Mouse (Mus musculus): ENCODE data around the gene Ctcf. TPM values are rescaled to one million over a fixed set of nuclear protein-coding genes. Genes with fewer than 3 reads are reported as not detected.

Gene Ctcf
- polyA plus RNA-seq, 1 experiment from 2014 or later: 81.3 TPM

GRCm38 (mm10) chr8:105708675-105709074 is 72.3 kb downstream of the Ctcf start:
- Histone ChIP-seq H3K27ac (ENCODE audit: low read depth, low read length) (no peak overlapping the region), H3K9ac (replicated peaks; ENCODE audit: low read depth, low read length) (no peak overlapping the region), H3K4me2 (ENCODE audit: low read depth, low read length) (no peak overlapping the region), H3K4me3 (ENCODE audit: low read depth, low read length) (no peak overlapping the region), H3K9me3 (ENCODE audit: control insufficient read depth, low read length) (no peaks in the 10 kb centered on the region), H3K4me1 (ENCODE audit: control insufficient read depth, insufficient read depth, low read length) (peaks cover 11% of the 10 kb centered on the region; the same call in 1 of the 2 replicates), H3K36me3 (ENCODE audit: control insufficient read depth, insufficient read depth, low read length) (no peaks in the 10 kb centered on the region), H3K27me3 (ENCODE audit: control insufficient read depth, insufficient read depth, low read length) (no peaks in the 10 kb centered on the region)
- 89% methylated on average over 8 of the region's 8 CpGs for WGBS
- no peak for ATAC-seq (ENCODE audit: low read depth)

GRCm38 (mm10) chr8:105709317-105709716 is 72.9 kb downstream of the Ctcf start:
- Histone ChIP-seq H3K4me1 (ENCODE audit: control insufficient read depth, insufficient read depth, low read length) (peaks cover 11% of the 10 kb centered on the region; the same call in 1 of the 2 replicates), H3K9ac (replicated peaks; ENCODE audit: low read depth, low read length) (no peak overlapping the region), H3K4me3 (ENCODE audit: low read depth, low read length) (no peak overlapping the region), H3K27ac (ENCODE audit: low read depth, low read length) (no peak overlapping the region), H3K4me2 (ENCODE audit: low read depth, low read length) (no peak overlapping the region), H3K36me3 (ENCODE audit: control insufficient read depth, insufficient read depth, low read length) (no peaks in the 10 kb centered on the region), H3K9me3 (ENCODE audit: control insufficient read depth, low read length) (no peaks in the 10 kb centered on the region), H3K27me3 (ENCODE audit: control insufficient read depth, insufficient read depth, low read length) (no peaks in the 10 kb centered on the region)
- ATAC-seq (ENCODE audit: low read depth): no peak
- WGBS: 79% methylated on average over 14 of the region's 14 CpGs

- no peak for ATAC-seq (ENCODE audit: low read depth)
- Histone ChIP-seq H3K9ac (replicated peaks; ENCODE audit: low read depth, low read length) (no peak overlapping the region), H3K27me3 (ENCODE audit: control insufficient read depth, insufficient read depth, low read length) (no peaks in the 10 kb centered on the region), H3K9me3 (ENCODE audit: control insufficient read depth, low read length) (no peaks in the 10 kb centered on the region), H3K4me2 (ENCODE audit: low read depth, low read length) (no peak overlapping the region), H3K27ac (ENCODE audit: low read depth, low read length) (no peak overlapping the region), H3K36me3 (ENCODE audit: control insufficient read depth, insufficient read depth, low read length) (peaks cover 10% of the 10 kb centered on the region), H3K4me1 (ENCODE audit: control insufficient read depth, insufficient read depth, low read length) (peaks cover 3% of the 10 kb centered on the region; the same call in 1 of the 2 replicates), H3K4me3 (ENCODE audit: low read depth, low read length) (no peak overlapping the region)
- WGBS: 86% methylated on average over 3 of the region's 3 CpGs
Observed at GRCm38 (mm10) chr8:105712286-105712685, 75.9 kb downstream of the Ctcf start.

GRCm38 (mm10) chr8:105714139-105714538 is 77.8 kb downstream of the Ctcf start:
- H3K4me1 ChIP-seq (ENCODE audit: control insufficient read depth, insufficient read depth, low read length): no peaks in the 10 kb centered on the region
- peaks cover 11% of the 10 kb centered on the region for H3K36me3 ChIP-seq (ENCODE audit: control insufficient read depth, insufficient read depth, low read length)
- no peaks in the 10 kb centered on the region for H3K27me3 ChIP-seq (ENCODE audit: control insufficient read depth, insufficient read depth, low read length)
- H3K4me2 ChIP-seq (ENCODE audit: low read depth, low read length): no peak overlapping the region
- H3K27ac ChIP-seq (ENCODE audit: low read depth, low read length): no peak overlapping the region
- ATAC-seq (ENCODE audit: low read depth): peak; percentile 25; the same call in 1 of the 2 replicates
- H3K4me3 ChIP-seq (ENCODE audit: low read depth, low read length): no peak overlapping the region
- WGBS: 10% methylated on average over 3 of the region's 3 CpGs
- no peaks in the 10 kb centered on the region for H3K9me3 ChIP-seq (ENCODE audit: control insufficient read depth, low read length)
- H3K9ac ChIP-seq (replicated peaks; ENCODE audit: low read depth, low read length): no peak overlapping the region

GRCm38 (mm10) chr8:105715042-105715441 is 78.7 kb downstream of the Ctcf start:
- H3K9me3 ChIP-seq (ENCODE audit: control insufficient read depth, low read length): no peaks in the 10 kb centered on the region
- H3K4me3 ChIP-seq (ENCODE audit: low read depth, low read length): no peak overlapping the region
- ATAC-seq (ENCODE audit: low read depth): no peak
- H3K36me3 ChIP-seq (ENCODE audit: control insufficient read depth, insufficient read depth, low read length): peaks cover 11% of the 10 kb centered on the region
- no peaks in the 10 kb centered on the region for H3K4me1 ChIP-seq (ENCODE audit: control insufficient read depth, insufficient read depth, low read length)
- H3K27ac ChIP-seq (ENCODE audit: low read depth, low read length): no peak overlapping the region
- H3K27me3 ChIP-seq (ENCODE audit: control insufficient read depth, insufficient read depth, low read length): no peaks in the 10 kb centered on the region
- H3K9ac ChIP-seq (replicated peaks; ENCODE audit: low read depth, low read length): no peak overlapping the region
- WGBS: 81% methylated on average over 6 of the region's 6 CpGs
- no peak overlapping the region for H3K4me2 ChIP-seq (ENCODE audit: low read depth, low read length)

GRCm38 (mm10) chr8:105716302-105716945 is 80.1 kb downstream of the Ctcf start:
- no peak overlapping the region for H3K4me3 ChIP-seq (ENCODE audit: low read depth, low read length)
- H3K9me3 ChIP-seq (ENCODE audit: control insufficient read depth, low read length): no peaks in the 10 kb centered on the region
- H3K36me3 ChIP-seq (ENCODE audit: control insufficient read depth, insufficient read depth, low read length): peaks cover 11% of the 10 kb centered on the region
- no peak for ATAC-seq (ENCODE audit: low read depth)
- H3K27ac ChIP-seq (ENCODE audit: low read depth, low read length): no peak overlapping the region
- H3K27me3 ChIP-seq (ENCODE audit: control insufficient read depth, insufficient read depth, low read length): no peaks in the 10 kb centered on the region
- 97% methylated on average over 15 of the region's 15 CpGs for WGBS
- no peak overlapping the region for H3K4me2 ChIP-seq (ENCODE audit: low read depth, low read length)
- no peak overlapping the region for H3K9ac ChIP-seq (replicated peaks; ENCODE audit: low read depth, low read length)
- H3K4me1 ChIP-seq (ENCODE audit: control insufficient read depth, insufficient read depth, low read length): no peaks in the 10 kb centered on the region

GRCm38 (mm10) chr8:105719637-105720036 is 83.3 kb downstream of the Ctcf start:
- Histone ChIP-seq H3K4me1 (ENCODE audit: control insufficient read depth, insufficient read depth, low read length) (no peaks in the 10 kb centered on the region), H3K27ac (ENCODE audit: low read depth, low read length) (no peak overlapping the region), H3K4me2 (ENCODE audit: low read depth, low read length) (no peak overlapping the region), H3K27me3 (ENCODE audit: control insufficient read depth, insufficient read depth, low read length) (no peaks in the 10 kb centered on the region), H3K9me3 (ENCODE audit: control insufficient read depth, low read length) (no peaks in the 10 kb centered on the region), H3K9ac (replicated peaks; ENCODE audit: low read depth, low read length) (no peak overlapping the region), H3K4me3 (ENCODE audit: low read depth, low read length) (no peak overlapping the region), H3K36me3 (ENCODE audit: control insufficient read depth, insufficient read depth, low read length) (peaks cover 25% of the 10 kb centered on the region)
- no peak for ATAC-seq (ENCODE audit: low read depth)
- 92% methylated on average over 4 of the region's 4 CpGs for whole genome bisulfite sequencing

- Histone ChIP-seq H3K9ac (replicated peaks; ENCODE audit: low read depth, low read length) (no peak overlapping the region), H3K9me3 (ENCODE audit: control insufficient read depth, low read length) (no peaks in the 10 kb centered on the region), H3K27me3 (ENCODE audit: control insufficient read depth, insufficient read depth, low read length) (no peaks in the 10 kb centered on the region), H3K27ac (ENCODE audit: low read depth, low read length) (no peak overlapping the region), H3K4me2 (ENCODE audit: low read depth, low read length) (no peak overlapping the region), H3K4me1 (ENCODE audit: control insufficient read depth, insufficient read depth, low read length) (no peaks in the 10 kb centered on the region), H3K36me3 (ENCODE audit: control insufficient read depth, insufficient read depth, low read length) (peaks cover 31% of the 10 kb centered on the region), H3K4me3 (ENCODE audit: low read depth, low read length) (no peak overlapping the region)
- WGBS: 92% methylated on average over 9 of the region's 9 CpGs
- ATAC-seq (ENCODE audit: low read depth): no peak
Observed at GRCm38 (mm10) chr8:105722861-105723260, 86.5 kb downstream of the Ctcf start.

GRCm38 (mm10) chr8:105725726-105726125 is 89.4 kb downstream of the Ctcf start:
- Histone ChIP-seq H3K4me1 (ENCODE audit: control insufficient read depth, insufficient read depth, low read length) (no peaks in the 10 kb centered on the region), H3K9ac (replicated peaks; ENCODE audit: low read depth, low read length) (no peak overlapping the region), H3K9me3 (ENCODE audit: control insufficient read depth, low read length) (no peaks in the 10 kb centered on the region), H3K4me2 (ENCODE audit: low read depth, low read length) (no peak overlapping the region), H3K4me3 (ENCODE audit: low read depth, low read length) (no peak overlapping the region), H3K27ac (ENCODE audit: low read depth, low read length) (no peak overlapping the region), H3K36me3 (ENCODE audit: control insufficient read depth, insufficient read depth, low read length) (peaks cover 35% of the 10 kb centered on the region), H3K27me3 (ENCODE audit: control insufficient read depth, insufficient read depth, low read length) (no peaks in the 10 kb centered on the region)
- no peak for ATAC-seq (ENCODE audit: low read depth)
- 81% methylated on average over 5 of the region's 5 CpGs for WGBS

Data from neural tube, embryonic 14.5 days (tissue).